Mouse (Mus musculus) c-Kit-negative CD71-positive TER-119-positive erythroid progenitor cells, embryonic 14.5 days (primary cell): ENCODE measurements around the gene Rfx5.
"Not testable (repeated sequence)": the region's sequence is repeated elsewhere in the genome, so short reads cannot be mapped to it uniquely, and the experiment has no call there.

Source experiments
- DNase-seq: peaks from one replicate; pipeline ENCODE4 v3.0.0-alpha.2; 2013; ENCODE audit warnings: low read depth, low spot score

The Rfx5 gene

GRCm38 (mm10) chr3:94953764-94954616, at the start of gene Rfx5:
Gene Rfx5 (plus strand): TSS chr3:94954075.
- DNase-seq: peak; percentile 70

- DNase-seq: not testable (repeated sequence)
These were observed 49.1 kb upstream of the Rfx5 start for GRCm38 (mm10) chr3:94904759-94905158.

GRCm38 (mm10) chr3:94906482-94906881, 47.4 kb upstream of the Rfx5 start:
- no peak for DNase-seq

- DNase-seq: no peak
These were observed 42.7 kb upstream of the Rfx5 start for GRCm38 (mm10) chr3:94911050-94911693.

- no peak for DNase-seq
These were observed 40.1 kb upstream of the Rfx5 start for GRCm38 (mm10) chr3:94913801-94914200.

- no peak for DNase-seq
These were observed 37.8 kb upstream of the Rfx5 start for GRCm38 (mm10) chr3:94915903-94916741.

- DNase-seq: peak; percentile 46
These were observed 36.0 kb upstream of the Rfx5 start for GRCm38 (mm10) chr3:94917816-94918361.

GRCm38 (mm10) chr3:94918845-94919244, 35.0 kb upstream of the Rfx5 start:
- no peak for DNase-seq

- DNase-seq: no peak
These were observed 32.8 kb upstream of the Rfx5 start for GRCm38 (mm10) chr3:94921104-94921503.

GRCm38 (mm10) chr3:94922333-94922732, 31.5 kb upstream of the Rfx5 start:
- no peak for DNase-seq

GRCm38 (mm10) chr3:94924688-94925087, 29.2 kb upstream of the Rfx5 start:
- DNase-seq: no peak

- not testable (repeated sequence) for DNase-seq
These were observed 27.6 kb upstream of the Rfx5 start for GRCm38 (mm10) chr3:94926301-94926736.

- not testable (repeated sequence) for DNase-seq
These were observed 24.9 kb upstream of the Rfx5 start for GRCm38 (mm10) chr3:94928979-94929378.

- DNase-seq: not testable (repeated sequence)
These were observed 23.2 kb upstream of the Rfx5 start for GRCm38 (mm10) chr3:94930386-94931266.

- not testable (repeated sequence) for DNase-seq
These were observed 22.3 kb upstream of the Rfx5 start for GRCm38 (mm10) chr3:94931427-94932082.

GRCm38 (mm10) chr3:94932279-94932678, 21.6 kb upstream of the Rfx5 start:
- DNase-seq: not testable (repeated sequence)

- DNase-seq: no peak
These were observed 20.9 kb upstream of the Rfx5 start, which contains the start of gene Selenbp1 for GRCm38 (mm10) chr3:94932809-94933564. Gene Selenbp1 (plus strand): TSS chr3:94933056.

GRCm38 (mm10) chr3:94933604-94934003, 20.3 kb upstream of the Rfx5 start:
- not testable (repeated sequence) for DNase-seq

- not testable (repeated sequence) for DNase-seq
These were observed 19.3 kb upstream of the Rfx5 start for GRCm38 (mm10) chr3:94934564-94934963.
